Mouse (Mus musculus) cortical plate, adult 2 months (tissue): ENCODE results near the gene Dpy30. TPM values are rescaled to one million over a fixed set of nuclear protein-coding genes. Genes with fewer than 3 reads are reported as not detected.
"Not testable (repeated sequence)": the region's sequence is repeated elsewhere in the genome, so short reads cannot be mapped to it uniquely, and the experiment has no call there.

Experiments used
- H3K27ac ChIP-seq: fragments of 200-500 bp; 2 replicates; pipeline ENCODE4 v1.5.1; 2012; ENCODE audit warnings: low read length, control low read depth, inconsistent platforms; ENCODE audit not compliant: insufficient read depth
- H3K4me1 ChIP-seq: fragments of 200-500 bp; 2 replicates; pipeline ENCODE4 v1.6.1; 2011; ENCODE audit warnings: low read length; ENCODE audit not compliant: control insufficient read depth, insufficient read depth
- H3K4me3 ChIP-seq: fragments of 200-500 bp; 2 replicates; pipeline ENCODE4 v1.5.1; 2011; ENCODE audit warnings: mild to moderate bottlenecking, low read length, control low read depth; ENCODE audit not compliant: insufficient read depth
- CTCF ChIP-seq: fragments of 200-500 bp; IDR thresholded peaks from 2 replicates; pipeline ENCODE4 v1.5.1; 2011; ENCODE audit warnings: mild to moderate bottlenecking, control low read depth, low read length; ENCODE audit not compliant: insufficient read depth; ENCODE audit errors: extremely low read depth
- POLR2A ChIP-seq: fragments of 200-500 bp; IDR thresholded peaks from 2 replicates; pipeline ENCODE4 v1.6.1; 2011; ENCODE audit warnings: mild to moderate bottlenecking, low read length, control low read depth; ENCODE audit not compliant: insufficient read depth; ENCODE audit errors: extremely low read depth
- polyA plus RNA-seq: library from polyadenylated mRNA; depleted of rRNA; stranded (reverse); fragments of >200 nt; gene quantifications from 2 replicates; pipeline ENCODE4 v1.2.3, GENCODE M21; 2012; rRNA removed

Gene Dpy30
- 69.0 and 69.4 TPM in 2 replicates for polyA plus RNA-seq

GRCm38 (mm10) chr17:74323844-74324243 lies at the start of gene Dpy30:
Gene Dpy30 (minus strand): TSS chr17:74323944.
- H3K27ac ChIP-seq, result no peak within 1 kb of the TSS
- H3K4me3 ChIP-seq, result no peak within 1 kb of the TSS
- no peaks in the 10 kb centered on the region for H3K4me1 ChIP-seq
- TF ChIP-seq POLR2A (no peak), CTCF (no peak)

- Histone ChIP-seq H3K4me3 (no peak overlapping the region), H3K4me1 (no peaks in the 10 kb centered on the region), H3K27ac (no peak overlapping the region)
- no peak for TF ChIP-seq POLR2A
- TF ChIP-seq CTCF, result no peak
These were observed 39.8 kb upstream of the Dpy30 start for GRCm38 (mm10) chr17:74363592-74363991.

GRCm38 (mm10) chr17:74341151-74341550 lies 17.4 kb upstream of the Dpy30 start:
- Histone ChIP-seq H3K4me1 (peaks cover 8% of the 10 kb centered on the region), H3K4me3 (no peak overlapping the region), H3K27ac (no peak overlapping the region)
- TF ChIP-seq CTCF, result no peak

- Histone ChIP-seq H3K4me3 (peak within 1 kb of the TSS; percentile 98), H3K4me1 (peaks cover 8% of the 10 kb centered on the region), H3K27ac (peak within 1 kb of the TSS; percentile 97)
- TF ChIP-seq CTCF, result no peak
- TF ChIP-seq POLR2A, result no peak
These were observed 15.4 kb upstream of the Dpy30 start, which contains the start of gene Spast for GRCm38 (mm10) chr17:74338937-74339804. Gene Spast (plus strand): TSS chr17:74338987.

- no peak for TF ChIP-seq CTCF
- peak; percentile 78; the same call in 1 of the 2 replicates for TF ChIP-seq POLR2A
- Histone ChIP-seq H3K27ac (peak overlapping the region; percentile 76), H3K4me3 (peak overlapping the region; percentile 98), H3K4me1 (peaks cover 8% of the 10 kb centered on the region)
These were observed 14.6 kb upstream of the Dpy30 start for GRCm38 (mm10) chr17:74338225-74338931.

GRCm38 (mm10) chr17:74331049-74331676 lies 7.4 kb upstream of the Dpy30 start:
- Histone ChIP-seq H3K4me1 (no peaks in the 10 kb centered on the region), H3K4me3 (no peak overlapping the region), H3K27ac (no peak overlapping the region)
- TF ChIP-seq POLR2A, result no peak
- no peak for TF ChIP-seq CTCF

- not testable (repeated sequence) for H3K27ac ChIP-seq, H3K4me3 ChIP-seq, H3K4me1 ChIP-seq
- TF ChIP-seq CTCF, result peak; percentile 39
These were observed 4.4 kb upstream of the Dpy30 start for GRCm38 (mm10) chr17:74328146-74328545.

GRCm38 (mm10) chr17:74327195-74327594 lies 3.5 kb upstream of the Dpy30 start:
- not testable (repeated sequence) for H3K4me3 ChIP-seq, H3K4me1 ChIP-seq, H3K27ac ChIP-seq

- no peak overlapping the region for H3K27ac ChIP-seq
- no peaks in the 10 kb centered on the region for H3K4me1 ChIP-seq
- H3K4me3 ChIP-seq, result no peak overlapping the region
- TF ChIP-seq POLR2A (no peak), CTCF (no peak)
These were observed 1.2 kb downstream of the Dpy30 start for GRCm38 (mm10) chr17:74322400-74323054.

- H3K4me1 ChIP-seq, result peaks cover 2% of the 10 kb centered on the region; the same call in 1 of the 2 replicates
- H3K27ac ChIP-seq, result no peak overlapping the region
- no peak overlapping the region for H3K4me3 ChIP-seq
- TF ChIP-seq CTCF (no peak), POLR2A (no peak)
These were observed 5.0 kb downstream of the Dpy30 start for GRCm38 (mm10) chr17:74318721-74319120.
